Mouse (Mus musculus): ENCODE measurements around the gene Wdr1.

GRCm38 (mm10) chr5:38529724-38530428 lies 33.1 kb downstream of the Wdr1 start:
- TF ChIP-seq CTCF (IDR thresholded peaks at IDR 0.05; ENCODE audit: borderline replicate concordance, extremely low read depth, insufficient read depth, insufficient read length) (peak; percentile 61; the same call in 1 of the 2 replicates), POLR2A (IDR thresholded peaks at IDR 0.05; ENCODE audit: borderline replicate concordance, extremely low read depth, insufficient read depth, insufficient read length, poor library complexity, severe bottlenecking) (no peak)

Measured in brain, embryonic 14.5 days (tissue).